ENCODE assay signal across 36 mouse cellular contexts in genomic region chr2:103391626-103392025, GRCm38 (mm10). TPM values are rescaled to one million over a fixed set of nuclear protein-coding genes. Genes with fewer than 3 reads are reported as not detected.
"Had no signal": no experiment of that assay in that cellular context is flagged by ENCODE, and none has a peak within 500 bp of the region (broad histone marks: within the 10 kb centered on the region; RNA-seq: fewer than 3 reads in every experiment).

No protein-coding gene starts in this region.

- H3K4me3 ChIP-seq: heart, embryonic 10.5 days; heart, embryonic 12.5 days; heart, embryonic 13.5 days; heart, embryonic 15.5 days; hindbrain, embryonic 13.5 days; hindbrain, embryonic 15.5 days; intestine, embryonic 15.5 days; kidney, embryonic 15.5 days; layer of hippocampus, adult 2 months; left cerebral cortex, adult 2 months had no signal

- H3K27me3 ChIP-seq: heart, embryonic 12.5 days; heart, embryonic 13.5 days; heart, embryonic 15.5 days; hindbrain, embryonic 13.5 days; hindbrain, embryonic 15.5 days; intestine, embryonic 15.5 days; kidney, embryonic 15.5 days had no signal

- DNase-seq: heart, postnatal 10 days; heart, postnatal 14 days; heart, postnatal 36 days; heart, postnatal 4 days; kidney, adult 11 months; kidney, adult 18-20 months; kidney, adult 2 months; kidney, adult 8-10 months; kidney, adult 9 months; kidney, postnatal 10 days; kidney, postnatal 14 days; kidney, postnatal 25 days; kidney, postnatal 36 days; kidney, postnatal 4 days; layer of hippocampus, adult 9-11 months; layer of hippocampus, postnatal 36 days had no signal

- ATAC-seq: hindbrain, embryonic 16.5 days; hindbrain, postnatal 0 days; inflammation-experienced regulatory T-cells, adult 6 months; intestine, embryonic 15.5 days; intestine, embryonic 16.5 days; intestine, postnatal 0 days had no signal

- H3K27ac ChIP-seq: heart, embryonic 10.5 days; heart, embryonic 13.5 days; heart, embryonic 15.5 days; hindbrain, embryonic 13.5 days; hindbrain, embryonic 14.5 days; hindbrain, embryonic 15.5 days; hindbrain, postnatal 0 days; intestine, embryonic 15.5 days; kidney, embryonic 15.5 days; kidney, postnatal 0 days; left cerebral cortex, adult 2 months had no signal

- H3K4me2 ChIP-seq: heart, embryonic 11.5 days; heart, embryonic 12.5 days; heart, embryonic 13.5 days; heart, embryonic 15.5 days; hindbrain, embryonic 13.5 days; hindbrain, embryonic 14.5 days; hindbrain, embryonic 15.5 days; intestine, embryonic 15.5 days; kidney, embryonic 15.5 days had no signal

- H3K36me3 ChIP-seq: heart, embryonic 10.5 days; heart, embryonic 12.5 days; heart, embryonic 13.5 days; heart, embryonic 15.5 days; hindbrain, embryonic 13.5 days; hindbrain, embryonic 15.5 days; intestine, embryonic 15.5 days; kidney, embryonic 15.5 days had no signal

- H3K4me1 ChIP-seq: heart, embryonic 10.5 days; heart, embryonic 12.5 days; heart, embryonic 13.5 days; heart, embryonic 15.5 days; hindbrain, embryonic 15.5 days; intestine, embryonic 15.5 days; kidney, embryonic 15.5 days had no signal

- H3K9me3 ChIP-seq: heart, embryonic 10.5 days; heart, embryonic 15.5 days; hindbrain, embryonic 15.5 days; intestine, embryonic 15.5 days; kidney, embryonic 15.5 days had no signal

- H3K9ac ChIP-seq: heart, embryonic 12.5 days; heart, embryonic 13.5 days; heart, embryonic 15.5 days; hindbrain, embryonic 13.5 days; hindbrain, embryonic 14.5 days; hindbrain, embryonic 15.5 days; intestine, embryonic 15.5 days; kidney, embryonic 15.5 days had no signal

RNA-seq across cellular contexts. Expression of gene Elf5, which starts 19.9 kb away (rescaled TPM):
- polyA plus RNA-seq: heart, embryonic 10.5 days; heart, embryonic 11.5 days; heart, embryonic 12.5 days; heart, embryonic 13.5 days; heart, postnatal 0 days; hindbrain, embryonic 11.5 days; hindbrain, embryonic 13.5 days; hindbrain, embryonic 14.5 days; hindbrain, embryonic 15.5 days; hindbrain, embryonic 16.5 days; hindbrain, postnatal 0 days; inflammation-experienced regulatory T-cells, adult 6 months; intestine, postnatal 0 days had no signal
